In genomic region chr2:26496451-26496850, GRCm38 (mm10) we compare ENCODE assay signal across 10 mouse cellular contexts. TPM values are rescaled to one million over a fixed set of nuclear protein-coding genes. Genes with fewer than 3 reads are reported as not detected.
A peak's percentile ranks its signal among the peaks of the same experiment; 100 is the strongest.
DNase-seq lines count a peak whose midpoint lies in the region; ATAC-seq and TF ChIP-seq lines count a peak whose summit lies in the region.
"Had no signal": no experiment of that assay in that cellular context is flagged by ENCODE, and none has a peak within 500 bp of the region (broad histone marks: within the 10 kb centered on the region; RNA-seq: fewer than 3 reads in every experiment).

No protein-coding gene starts in this region.

- peaks cover 22% of the 10 kb centered on the region for H3K36me3 ChIP-seq in kidney, embryonic 15.5 days
- no peaks in the 10 kb centered on the region for H3K36me3 ChIP-seq in MEL (ENCODE audit: control insufficient read depth in 1 of 2, insufficient read depth in 2 of 2, low read length in 2 of 2)
- H3K36me3 ChIP-seq in forebrain, embryonic 12.5 days (replicated peaks): peaks cover 45% of the 10 kb centered on the region
- no peaks in the 10 kb centered on the region for H3K36me3 ChIP-seq in lung, postnatal 0 days (ENCODE audit: insufficient read depth, low read length)

- H3K9me3 ChIP-seq in kidney, embryonic 15.5 days (replicated peaks): no peaks in the 10 kb centered on the region
- no peaks in the 10 kb centered on the region for H3K9me3 ChIP-seq in MEL (replicated peaks; ENCODE audit: insufficient read depth, low read length)
- no peaks in the 10 kb centered on the region for H3K9me3 ChIP-seq in forebrain, embryonic 12.5 days
- H3K9me3 ChIP-seq in lung, postnatal 0 days (ENCODE audit: low read length): no peaks in the 10 kb centered on the region

- H3K4me3 ChIP-seq in kidney, embryonic 15.5 days (replicated peaks): no peak overlapping the region
- H3K4me3 ChIP-seq in MEL (ENCODE audit: control insufficient read depth in 1 of 2, insufficient read depth in 1 of 2, low read depth in 2 of 2, low read length in 2 of 2): no peak overlapping the region
- no peak overlapping the region for H3K4me3 ChIP-seq in forebrain, embryonic 12.5 days (replicated peaks)
- H3K4me3 ChIP-seq in lung, postnatal 0 days (ENCODE audit: low read depth, low read length): no peak overlapping the region

- WGBS in kidney, embryonic 15.5 days: 86% methylated on average over 3 of the region's 3 CpGs
- 83% methylated on average over 3 of the region's 3 CpGs for WGBS in forebrain, embryonic 12.5 days
- WGBS in lung, postnatal 0 days: 29% methylated on average over 3 of the region's 3 CpGs

- DNase-seq in kidney, postnatal 14 days: no peak
- DNase-seq in MEL (ENCODE audit: low read depth, low spot score): no peak
- peak; percentile 66 for DNase-seq in lung, postnatal 0 days (ENCODE audit: low spot score)
- no peak for DNase-seq in cerebellum, postnatal 4 days (ENCODE audit: low spot score in 2 of 2)
- no peak for DNase-seq in spleen, postnatal 4 days (ENCODE audit: low spot score in 2 of 2)
- DNase-seq: cerebellum, adult 11 months; layer of hippocampus, adult 9-11 months had no signal

- H3K4me1 ChIP-seq in kidney, embryonic 15.5 days: peaks cover 100% of the 10 kb centered on the region
- peaks cover 0 to 7% of the 10 kb centered on the region in 2 experiments; a peak in 1 of 4 replicates for H3K4me1 ChIP-seq in MEL (ENCODE audit: control insufficient read depth in 1 of 2, insufficient read depth in 2 of 2, low read length in 2 of 2)
- peaks cover 100% of the 10 kb centered on the region for H3K4me1 ChIP-seq in forebrain, embryonic 12.5 days
- H3K4me1 ChIP-seq in lung, postnatal 0 days (ENCODE audit: insufficient read depth, low read depth, low read length): peaks cover 77% of the 10 kb centered on the region

- no peak for TF ChIP-seq POLR2A in MEL (IDR thresholded peaks at IDR 0.05; ENCODE audit: control insufficient read depth in 1 of 2, insufficient read depth in 1 of 2, low read depth in 1 of 2, low read length in 2 of 2, poor library complexity in 1 of 2)

- no peak for TF ChIP-seq EP300 in MEL (IDR thresholded peaks at IDR 0.05; ENCODE audit: low read depth in 1 of 2, low read length in 2 of 2)
- TF ChIP-seq EP300 in lung, postnatal 0 days (IDR thresholded peaks at IDR 0.05): no peak

- H3K27me3 ChIP-seq in kidney, embryonic 15.5 days: no peaks in the 10 kb centered on the region
- peaks cover 0 to 3% of the 10 kb centered on the region in 2 experiments; a peak in 2 of 4 replicates for H3K27me3 ChIP-seq in MEL (ENCODE audit: control insufficient read depth in 1 of 2, insufficient read depth in 2 of 2, low read length in 2 of 2)
- H3K27me3 ChIP-seq in forebrain, embryonic 12.5 days: no peaks in the 10 kb centered on the region
- H3K27me3 ChIP-seq in lung, postnatal 0 days (replicated peaks; ENCODE audit: insufficient read depth, low read length): no peaks in the 10 kb centered on the region

- TF ChIP-seq RAD21 in MEL (IDR thresholded peaks at IDR 0.05; ENCODE audit: low read depth, low read length): no peak

- H3K27ac ChIP-seq in kidney, embryonic 15.5 days: peak overlapping the region; percentile 90; the same call in 1 of the 2 replicates
- H3K27ac ChIP-seq in MEL (ENCODE audit: control insufficient read depth, low read depth, low read length): no peak overlapping the region
- peak overlapping the region; percentile 99 for H3K27ac ChIP-seq in forebrain, embryonic 12.5 days
- peak overlapping the region; percentile 73 for H3K27ac ChIP-seq in lung, postnatal 0 days (ENCODE audit: low read length)

- no peak for TF ChIP-seq CTCF in MEL (IDR thresholded peaks at IDR 0.05 in 2 of 3, conservative IDR thresholded peaks at IDR 0.05 in 1 of 3; ENCODE audit: control insufficient read depth in 1 of 3, insufficient read depth in 1 of 3, low read depth in 2 of 3, low read length in 3 of 3, poor library complexity in 1 of 3, severe bottlenecking in 1 of 3)
- TF ChIP-seq CTCF in lung, postnatal 0 days (IDR thresholded peaks at IDR 0.05): no peak

- no peak overlapping the region for H3K9ac ChIP-seq in kidney, embryonic 15.5 days
- no peak overlapping the region for H3K9ac ChIP-seq in MEL (ENCODE audit: control insufficient read depth, low read depth, low read length, poor library complexity, severe bottlenecking)
- 0 out of 2 replicates have a peak overlapping the region, but pooled peaks have one; percentile 3 for H3K9ac ChIP-seq in forebrain, embryonic 12.5 days
- no peak overlapping the region for H3K9ac ChIP-seq in lung, postnatal 0 days (replicated peaks; ENCODE audit: low read depth)

- ATAC-seq in kidney, embryonic 15.5 days (replicated peaks; ENCODE audit: low FRiP score): no peak
- ATAC-seq in forebrain, embryonic 12.5 days (ENCODE audit: low FRiP score): no peak
- ATAC-seq in lung, postnatal 0 days: peak; percentile 20; the same call in 1 of the 2 replicates
- no peak for ATAC-seq in granulocyte monocyte progenitor cell, adult 5-6 weeks (replicated peaks; ENCODE audit: poor library complexity, severe bottlenecking)

- H3K4me2 ChIP-seq in kidney, embryonic 15.5 days: no peak overlapping the region
- peak overlapping the region; percentile 60; the same call in 1 of the 2 replicates for H3K4me2 ChIP-seq in forebrain, embryonic 12.5 days
- H3K4me2 ChIP-seq in lung, postnatal 0 days (replicated peaks; ENCODE audit: low read depth, low read length): no peak overlapping the region

- no peaks in the 10 kb centered on the region for H3K79me2 ChIP-seq in MEL (ENCODE audit: control insufficient read depth, insufficient read depth, low read length, poor library complexity)

TF ChIP-seq in MEL, 35 proteins besides CTCF, POLR2A, EP300 and RAD21:
- no peak for TF ChIP-seq ZKSCAN1 (IDR thresholded peaks at IDR 0.05; ENCODE audit: low read depth, low read length)
- peak; percentile 24; the same call in 1 of the 2 replicates for TF ChIP-seq TAL1 (IDR thresholded peaks at IDR 0.05; ENCODE audit: low read length)
- no peak for TF ChIP-seq MAZ (IDR thresholded peaks at IDR 0.05; ENCODE audit: low read depth, low read length)

RNA-seq across cellular contexts. Expression of gene Notch1, which starts 20.0 kb away (rescaled TPM):
- 22.0 and 24.6 TPM in 2 replicates for polyA plus RNA-seq in kidney, embryonic 15.5 days (2015; fragmentation: Nextera tagmentation; extraction: Ambion mirVana)
- 0.39 TPM in 1 of 2 replicates, not detected in the other for total RNA-seq in MEL (2012; rRNA removed)
- under 1 TPM in 1 of 2 experiments, not detected in 1; 0.06 TPM for polyA plus RNA-seq in MEL (2012; ENCODE audit: insufficient read depth in 1 of 2, insufficient read length in 2 of 2, low read depth in 1 of 2, low replicate concordance in 2 of 2, missing spikeins in 1 of 2)
- polyA plus RNA-seq in forebrain, embryonic 12.5 days (2016; fragmentation: Nextera tagmentation; extraction: Ambion mirVana): 49.5 and 61.8 TPM in 2 replicates
- 11.8 and 14.7 TPM in 2 replicates for polyA plus RNA-seq in lung, postnatal 0 days (2015; fragmentation: Nextera tagmentation; extraction: Ambion mirVana)
- total RNA-seq in granulocyte monocyte progenitor cell, adult 5-6 weeks (2014; fragmentation: Nextera tagmentation): 19.2 and 22.6 TPM in 2 replicates
- 8.1 and 8.5 TPM in 2 replicates for total RNA-seq in granulocyte monocyte progenitor cell, adult 5-6 weeks (2017)

RNA-seq across cellular contexts. Expression of gene Sec16a, which starts 51.4 kb away (rescaled TPM):
- 25.3 and 26.0 TPM in 2 replicates for polyA plus RNA-seq in kidney, embryonic 15.5 days (2015; fragmentation: Nextera tagmentation; extraction: Ambion mirVana)
- total RNA-seq in MEL (2012; rRNA removed): 20.3 and 21.4 TPM in 2 replicates
- 10 to 100 TPM in 1 of 2 experiments, not detected in 1; 38.0 TPM for polyA plus RNA-seq in MEL (2012; ENCODE audit: insufficient read depth in 1 of 2, insufficient read length in 2 of 2, low read depth in 1 of 2, low replicate concordance in 2 of 2, missing spikeins in 1 of 2)
- 30.0 and 33.9 TPM in 2 replicates for polyA plus RNA-seq in forebrain, embryonic 12.5 days (2016; fragmentation: Nextera tagmentation; extraction: Ambion mirVana)
- 10.2 and 13.1 TPM in 2 replicates for polyA plus RNA-seq in lung, postnatal 0 days (2015; fragmentation: Nextera tagmentation; extraction: Ambion mirVana)
- 42.3 and 47.0 TPM in 2 replicates for total RNA-seq in granulocyte monocyte progenitor cell, adult 5-6 weeks (2014; fragmentation: Nextera tagmentation)
- 29.8 and 32.5 TPM in 2 replicates for total RNA-seq in granulocyte monocyte progenitor cell, adult 5-6 weeks (2017)
